Mouse (Mus musculus) liver, embryonic 14.5 days (tissue): Measurements from ENCODE around the gene Prmt8. TPM values are rescaled to one million over a fixed set of nuclear protein-coding genes. Genes with fewer than 3 reads are reported as not detected.

Experiments
- ATAC-seq: fragments of 200-750 bp; cut with Nextera tagmentation; 2 replicates; pipeline ENCODE4 v1.8.0; 2017; ENCODE audit warnings: moderate number of reproducible peaks, mild to moderate bottlenecking, moderate library complexity; ENCODE audit not compliant: insufficient read depth
- DNase-seq, 3 experiments: peaks; one replicate each; pipeline ENCODE4 v3.0.0-alpha.2; 2012 to 2013; ENCODE audit warnings: low read depth in 3 of 3, low spot score in 3 of 3
- H3K27ac ChIP-seq: fragments of 300-500 bp; sonication (generic); 2 replicates; pipeline ENCODE4 v1.5.1; 2014; ENCODE audit warnings: moderate library complexity, mild to moderate bottlenecking, control low read depth, inconsistent platforms
- H3K27me3 ChIP-seq: fragments of 300-500 bp; sonication (generic); 2 replicates; pipeline ENCODE4 v1.6.1; 2014; ENCODE audit warnings: mild to moderate bottlenecking, low read length, moderate library complexity; ENCODE audit not compliant: control insufficient read depth, insufficient read depth
- H3K36me3 ChIP-seq: fragments of 300-500 bp; sonication (generic); replicated peaks from 2 replicates; pipeline ENCODE4 v1.6.1; 2014; ENCODE audit warnings: low read depth; ENCODE audit not compliant: control insufficient read depth, insufficient read depth
- H3K4me1 ChIP-seq, 2 experiments: fragments of 200-500 bp in 1 of 2; fragments of 300-500 bp in 1 of 2; sonication (generic) in 1 of 2; replicated peaks; 2 replicates each; pipeline ENCODE4 v1.6.1; 2012 to 2014; ENCODE audit warnings: antibody characterized with exemption in 1 of 2, inconsistent platforms in 1 of 2, low read length in 1 of 2; ENCODE audit not compliant: control insufficient read depth in 2 of 2, insufficient read depth in 2 of 2
- H3K4me2 ChIP-seq: fragments of 300-500 bp; sonication (generic); 2 replicates; pipeline ENCODE4 v1.6.1; 2014; ENCODE audit warnings: low read depth, mild to moderate bottlenecking, control low read depth, moderate library complexity
- H3K4me3 ChIP-seq, 2 experiments: fragments of 200-500 bp in 1 of 2; fragments of 300-500 bp in 1 of 2; sonication (generic) in 1 of 2; 2 replicates each; pipeline ENCODE4 v1.5.1; 2012 to 2014; ENCODE audit warnings: low read depth in 2 of 2, low read length in 2 of 2, mild to moderate bottlenecking in 2 of 2, control low read depth in 1 of 2, inconsistent platforms in 1 of 2, moderate library complexity in 1 of 2; ENCODE audit not compliant: insufficient read depth in 1 of 2
- H3K9ac ChIP-seq: fragments of 300-500 bp; sonication (generic); replicated peaks from 2 replicates; pipeline ENCODE4 v1.6.1; 2014; ENCODE audit warnings: mild to moderate bottlenecking, control low read depth, moderate library complexity
- H3K9me3 ChIP-seq: fragments of 300-500 bp; sonication (generic); 2 replicates; pipeline ENCODE4 v1.6.1; 2016; ENCODE audit warnings: low read length, mixed read lengths; ENCODE audit not compliant: control insufficient read depth
- CTCF ChIP-seq: IDR thresholded peaks from 2 replicates; pipeline ENCODE4 v1.5.1; 2016; ENCODE audit warnings: antibody characterized with exemption, low read depth, control low read depth
- EP300 ChIP-seq: IDR thresholded peaks from 2 replicates; pipeline ENCODE4 v1.6.1; 2016; ENCODE audit warnings: antibody characterized with exemption, low read depth
- WGBS: fragments of 180-500 bp; shearing (Covaris S2); extraction: QIAGEN DNeasy Blood & Tissue Kit; methylation state at CpG from one replicate; pipeline ENCODE4 v1.1.7; 2014; ENCODE audit not compliant: insufficient replicate concordance; 5-methylcytosine and 5-hydroxymethylcytosine counted together
- polyA plus RNA-seq, 2 experiments: library from polyadenylated mRNA; depleted of rRNA in 1 of 2; stranded (reverse) in 1 of 2; unstranded in 1 of 2; fragments of >200 nt; fragmentation: Nextera tagmentation in 1 of 2; extraction: Ambion mirVana in 1 of 2; gene quantifications; 2 replicates each; pipeline versions ENCODE4 v1.2.1 to v1.2.3; 2012 to 2014

The Prmt8 gene
- polyA plus RNA-seq, 2 experiments, result 0.05 TPM; not detected in 1

DNA sequence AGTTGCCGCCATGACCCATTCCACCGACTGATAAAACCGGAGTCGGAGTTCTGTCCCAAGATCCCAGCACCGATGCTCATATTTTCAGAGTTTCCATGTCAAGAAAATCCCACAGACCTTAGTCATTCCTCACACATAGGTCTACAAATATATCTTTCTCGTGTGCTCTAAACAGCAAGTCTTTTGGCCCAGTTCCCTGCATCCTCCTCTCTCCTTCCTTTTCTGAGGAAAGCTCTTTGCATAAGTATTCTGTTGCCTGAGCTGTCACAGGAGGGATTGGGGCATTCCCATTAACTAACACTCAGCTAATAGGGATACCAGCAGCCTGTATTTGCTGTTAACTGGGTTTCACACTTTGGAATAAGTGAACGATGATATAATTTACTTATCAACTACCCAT, 106.0 kb downstream of the Prmt8 start:
- H3K9me3 ChIP-seq, result no peaks in the 10 kb centered on the region
- H3K27me3 ChIP-seq, result no peaks in the 10 kb centered on the region
- no peak overlapping the region for H3K4me2 ChIP-seq
- TF ChIP-seq CTCF, result no peak
- no peak for TF ChIP-seq EP300
- 59% methylated on average over 7 of the region's 7 CpGs for WGBS
- DNase-seq (no peak), ATAC-seq (no peak)
- no peak overlapping the region for H3K27ac ChIP-seq
- no peaks in the 10 kb centered on the region for H3K4me1 ChIP-seq
- H3K36me3 ChIP-seq, result no peaks in the 10 kb centered on the region
- H3K4me3 ChIP-seq, result no peak overlapping the region
- no peak overlapping the region for H3K9ac ChIP-seq

DNA sequence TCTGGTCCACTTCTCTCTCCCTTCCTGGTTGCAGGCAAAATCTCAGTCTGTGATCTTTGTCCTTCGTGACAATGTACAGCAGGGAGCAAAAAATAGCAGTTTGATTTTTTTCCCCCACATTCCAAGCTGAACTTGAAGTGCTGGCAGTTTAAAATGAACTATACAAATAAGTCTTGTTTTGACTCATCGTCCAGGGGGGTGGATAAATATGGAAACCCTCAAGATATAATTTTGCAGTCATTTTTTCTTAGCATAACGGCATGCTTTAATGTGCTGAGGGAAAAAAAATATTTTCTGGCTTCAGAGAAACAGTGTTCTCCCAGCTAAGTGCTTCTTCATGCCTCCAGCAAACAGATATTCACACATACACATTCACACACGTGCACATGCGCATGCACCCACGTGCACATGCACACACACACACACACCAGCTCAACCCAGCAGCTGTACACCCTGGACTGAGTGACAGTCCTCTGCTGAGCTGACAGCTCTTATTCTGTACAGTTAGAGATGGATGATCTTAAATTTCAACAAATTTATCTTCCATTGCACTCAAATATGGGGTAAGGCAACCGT, 107.5 kb downstream of the Prmt8 start:
- no peak for DNase-seq
- TF ChIP-seq CTCF (no peak), EP300 (no peak)
- Histone ChIP-seq H3K9ac (no peak overlapping the region), H3K27ac (no peak overlapping the region), H3K4me3 (no peak overlapping the region), H3K27me3 (no peaks in the 10 kb centered on the region), H3K9me3 (no peaks in the 10 kb centered on the region), H3K4me1 (no peaks in the 10 kb centered on the region), H3K36me3 (no peaks in the 10 kb centered on the region), H3K4me2 (no peak overlapping the region)
- WGBS, result 62% methylated on average over 7 of the region's 7 CpGs
- ATAC-seq, result no peak

DNA sequence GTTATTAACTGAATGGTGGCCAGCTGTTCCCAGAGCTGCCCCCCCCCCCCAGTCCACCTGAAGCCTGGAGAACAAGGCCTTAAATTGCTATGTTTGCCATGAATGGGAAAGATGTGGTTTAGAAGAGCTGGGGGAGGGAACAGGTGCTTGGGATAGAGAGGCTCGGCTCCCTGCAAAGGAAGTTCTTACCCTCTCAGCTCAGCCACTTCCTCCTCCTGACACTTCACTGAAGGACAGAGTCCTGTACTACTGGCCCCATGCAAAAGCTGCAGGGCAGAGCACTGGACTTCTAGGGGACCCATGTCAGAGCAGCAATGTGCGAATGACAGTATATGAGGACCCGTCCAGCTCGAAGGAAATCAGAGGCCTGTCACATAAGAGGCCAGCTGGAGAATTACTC, 109.3 kb downstream of the Prmt8 start:
- TF ChIP-seq EP300, result no peak
- TF ChIP-seq CTCF, result no peak
- H3K9me3 ChIP-seq, result no peaks in the 10 kb centered on the region
- ATAC-seq (no peak), DNase-seq (no peak)
- H3K4me3 ChIP-seq, result no peak overlapping the region
- no peak overlapping the region for H3K4me2 ChIP-seq
- H3K9ac ChIP-seq, result no peak overlapping the region
- 64% methylated on average over 4 of the region's 4 CpGs for WGBS
- no peaks in the 10 kb centered on the region for H3K36me3 ChIP-seq
- no peaks in the 10 kb centered on the region for H3K4me1 ChIP-seq
- no peak overlapping the region for H3K27ac ChIP-seq
- no peaks in the 10 kb centered on the region for H3K27me3 ChIP-seq

DNA sequence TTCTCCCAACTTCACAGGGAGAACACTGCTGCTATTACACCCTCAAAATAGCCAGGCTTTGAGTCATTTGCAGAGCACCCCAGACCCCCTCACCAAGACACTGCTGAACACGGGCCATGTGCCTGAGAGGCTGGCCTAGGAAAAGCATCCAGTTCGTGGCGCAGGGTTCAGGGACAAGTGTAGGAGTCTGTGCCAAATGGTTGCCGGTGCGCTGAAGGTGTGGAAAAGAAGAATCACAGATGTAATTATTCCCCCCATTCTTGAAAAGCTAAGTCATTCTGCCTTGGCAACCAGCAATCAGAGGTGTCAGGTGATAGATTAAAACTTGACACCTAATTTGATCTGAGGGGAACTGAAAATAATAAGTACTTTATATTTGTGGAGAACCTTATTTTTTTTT, 109.8 kb downstream of the Prmt8 start:
- DNase-seq, result no peak
- Histone ChIP-seq H3K27ac (no peak overlapping the region), H3K9me3 (no peaks in the 10 kb centered on the region), H3K36me3 (no peaks in the 10 kb centered on the region), H3K4me3 (no peak overlapping the region), H3K27me3 (no peaks in the 10 kb centered on the region), H3K9ac (no peak overlapping the region), H3K4me2 (no peak overlapping the region), H3K4me1 (no peaks in the 10 kb centered on the region)
- WGBS, result 72% methylated on average over 5 of the region's 5 CpGs
- no peak for ATAC-seq
- no peak for TF ChIP-seq CTCF
- no peak for TF ChIP-seq EP300

DNA sequence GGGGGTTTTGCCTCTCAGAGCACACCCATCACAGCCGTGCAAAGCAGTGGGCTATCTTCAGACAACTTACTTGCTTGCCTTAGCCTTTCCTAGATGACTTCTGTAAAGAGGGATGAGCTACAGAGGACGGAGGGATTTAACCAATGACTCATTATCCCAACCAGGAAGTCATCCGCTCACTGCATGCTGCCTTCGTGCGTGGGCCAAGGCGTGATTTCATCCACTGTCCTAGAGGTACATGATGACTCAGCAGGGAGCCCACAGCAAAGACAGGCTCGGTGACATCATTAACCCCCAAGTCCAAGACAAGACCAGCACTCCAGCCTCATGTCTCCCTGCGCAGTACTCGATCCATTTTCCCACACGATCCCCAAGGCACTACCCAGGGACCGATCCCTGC, 112.1 kb downstream of the Prmt8 start:
- Histone ChIP-seq H3K36me3 (no peaks in the 10 kb centered on the region), H3K4me1 (no peaks in the 10 kb centered on the region), H3K9me3 (no peaks in the 10 kb centered on the region), H3K4me3 (no peak overlapping the region), H3K9ac (no peak overlapping the region), H3K27ac (no peak overlapping the region), H3K27me3 (no peaks in the 10 kb centered on the region), H3K4me2 (no peak overlapping the region)
- ATAC-seq, result no peak
- TF ChIP-seq EP300 (no peak), CTCF (no peak)
- 73% methylated on average over 11 of the region's 11 CpGs for WGBS
- DNase-seq, result no peak
